Mouse (Mus musculus) bone marrow macrophage, adult 2 months (primary cell): ENCODE data around the gene Ccdc187.

Source experiments
- CTCF ChIP-seq: IDR thresholded peaks from 2 replicates; pipeline ENCODE4 v1.5.1; 2012; ENCODE audit warnings: low read depth, mild to moderate bottlenecking, low read length, moderate library complexity
- POLR2A ChIP-seq: IDR thresholded peaks from 2 replicates; pipeline ENCODE4 v1.6.1; 2012; ENCODE audit warnings: mild to moderate bottlenecking, low read depth, low read length, borderline replicate concordance

- no peak for TF ChIP-seq POLR2A
- TF ChIP-seq CTCF: no peak
Observed at GRCm38 (mm10) chr2:26225242-26225641, 69.1 kb downstream of the Ccdc187 start.
